Mouse (Mus musculus) lung, adult 2 months (tissue): ENCODE results near the gene Serpinb9.

Experiments
- CTCF ChIP-seq: fragments of 200-500 bp; IDR thresholded peaks from 2 replicates; pipeline ENCODE4 v1.5.1; 2011; ENCODE audit warnings: mild to moderate bottlenecking, low read length, control low read depth; ENCODE audit not compliant: insufficient read depth
- POLR2A ChIP-seq: fragments of 200-500 bp; IDR thresholded peaks from 2 replicates; pipeline ENCODE4 v1.6.1; 2011; ENCODE audit warnings: low read depth, mild to moderate bottlenecking, control low read depth, low read length, borderline replicate concordance; ENCODE audit errors: extremely low read depth

GRCm38 (mm10) chr13:33003523-33004413, 718 bp downstream of the Serpinb9 start:
- TF ChIP-seq CTCF (no peak), POLR2A (no peak)
